Mouse (Mus musculus): ENCODE measurements around the gene Tshz2.

Tshz2 gene

DNA sequence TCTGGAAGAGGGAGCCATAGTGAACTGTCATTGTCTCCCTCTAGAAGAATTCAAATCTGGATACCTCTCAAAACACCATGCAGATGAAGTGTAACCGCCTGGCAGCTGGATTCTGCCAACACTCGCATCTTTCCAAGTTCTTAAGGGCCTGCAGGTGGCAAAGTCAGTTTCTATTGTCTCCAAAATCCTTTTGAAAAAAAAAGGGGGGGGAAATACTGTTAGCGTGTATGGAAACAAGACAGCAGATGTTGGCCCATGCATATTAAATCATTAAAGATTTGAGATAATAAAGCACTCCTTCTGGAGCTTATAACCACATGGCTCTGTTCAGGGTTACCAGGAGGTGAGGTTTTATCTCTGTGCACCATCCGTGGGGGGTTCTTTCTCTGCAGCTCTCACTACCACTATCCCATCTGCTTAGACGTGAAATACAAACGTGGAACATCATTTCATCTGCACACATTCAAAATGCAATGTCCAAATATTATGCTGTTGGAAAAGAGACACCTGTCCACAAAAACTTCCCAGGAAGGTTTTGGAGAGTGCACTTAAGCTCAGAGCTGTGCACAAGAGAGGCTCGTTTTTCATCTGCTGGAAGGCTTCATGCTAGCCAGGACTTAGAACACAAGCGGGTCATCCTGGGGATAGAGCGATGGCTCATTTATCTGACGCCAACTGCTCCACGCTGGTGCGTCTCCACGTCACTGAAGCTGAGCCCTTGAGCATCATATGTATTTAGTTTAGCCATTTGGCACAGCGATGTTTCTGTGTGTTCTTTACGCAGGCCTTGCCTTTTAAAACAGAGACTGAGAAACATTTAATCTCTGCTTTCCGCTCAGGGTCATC lies 307.7 kb downstream of the Tshz2 start:
- no peak for DNase-seq (ENCODE audit: low read depth, low spot score)

GRCm38 (mm10) chr2:169943727-169944126 lies 310.9 kb downstream of the Tshz2 start:
- DNase-seq (ENCODE audit: low read depth, low spot score): no peak

DNA sequence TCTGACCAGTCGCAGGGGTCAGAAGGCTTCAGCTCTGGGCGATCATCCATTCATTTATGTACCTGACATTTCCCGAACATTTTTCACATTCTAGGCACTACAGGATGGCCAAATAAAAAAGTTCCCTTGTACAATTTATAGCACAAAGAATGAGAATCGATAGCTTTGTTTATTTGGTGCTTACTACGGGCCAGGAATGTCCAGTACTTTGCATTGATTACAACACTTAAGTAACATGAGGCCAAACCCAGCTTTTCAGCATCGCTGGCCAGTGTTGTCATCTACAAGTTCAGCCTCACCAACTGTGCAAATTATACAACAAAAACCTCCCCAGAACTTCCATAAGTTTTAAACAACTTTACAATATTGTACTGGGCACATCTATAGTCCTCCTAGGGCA lies 315.3 kb downstream of the Tshz2 start:
- no peak for DNase-seq (ENCODE audit: low read depth, low spot score)

DNA sequence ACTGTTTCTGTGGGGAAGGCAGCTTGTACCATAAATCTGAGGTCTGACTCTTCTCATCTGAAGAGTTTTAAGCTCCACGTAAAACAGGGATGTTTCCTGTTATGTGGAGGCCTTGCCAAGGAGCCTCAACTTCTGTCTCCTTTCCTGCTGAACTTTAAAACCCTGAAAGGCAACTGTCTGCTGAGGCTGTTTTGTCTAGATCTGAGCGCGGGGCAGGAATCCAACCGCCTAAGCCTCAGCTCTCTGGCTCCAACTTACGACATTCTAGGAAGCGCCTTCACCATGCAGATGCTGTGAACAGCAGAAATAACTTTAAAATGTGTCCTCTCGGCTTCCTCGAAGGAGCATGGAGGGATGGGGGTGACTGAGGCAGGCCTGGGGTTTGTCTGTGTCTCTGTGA lies 318.2 kb downstream of the Tshz2 start:
- DNase-seq (ENCODE audit: low read depth, low spot score): no peak

- no peak for DNase-seq (ENCODE audit: low read depth, low spot score)
Observed at GRCm38 (mm10) chr2:169952981-169953380, 320.2 kb downstream of the Tshz2 start.

GRCm38 (mm10) chr2:169958736-169959573 lies 326.1 kb downstream of the Tshz2 start:
- DNase-seq (ENCODE audit: low read depth, low spot score): no peak

- DNase-seq (ENCODE audit: low read depth, low spot score): no peak
Observed at GRCm38 (mm10) chr2:169961463-169962230, 328.8 kb downstream of the Tshz2 start.

DNA sequence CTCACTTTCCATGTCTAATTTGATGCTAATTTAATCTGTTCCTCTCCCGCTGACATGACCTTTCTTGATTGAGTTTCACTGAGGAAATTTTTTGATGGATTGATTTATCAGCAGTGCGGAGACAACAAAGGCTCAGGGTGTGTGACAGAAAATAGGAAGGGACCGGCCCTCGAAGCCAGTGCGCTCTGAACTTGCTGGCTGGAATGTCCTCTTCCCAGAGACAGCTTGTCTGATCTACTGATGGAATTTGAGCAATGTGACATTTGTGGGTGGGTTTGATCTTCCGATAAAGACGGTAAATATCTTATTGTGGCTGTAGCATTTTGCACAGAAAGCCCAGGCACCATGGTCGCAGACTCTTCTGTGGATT lies 329.4 kb downstream of the Tshz2 start:
- no peak for DNase-seq (ENCODE audit: low read depth, low spot score)

- DNase-seq (ENCODE audit: low read depth, low spot score): no peak
Observed at GRCm38 (mm10) chr2:169962776-169963175, 330.0 kb downstream of the Tshz2 start.

DNA sequence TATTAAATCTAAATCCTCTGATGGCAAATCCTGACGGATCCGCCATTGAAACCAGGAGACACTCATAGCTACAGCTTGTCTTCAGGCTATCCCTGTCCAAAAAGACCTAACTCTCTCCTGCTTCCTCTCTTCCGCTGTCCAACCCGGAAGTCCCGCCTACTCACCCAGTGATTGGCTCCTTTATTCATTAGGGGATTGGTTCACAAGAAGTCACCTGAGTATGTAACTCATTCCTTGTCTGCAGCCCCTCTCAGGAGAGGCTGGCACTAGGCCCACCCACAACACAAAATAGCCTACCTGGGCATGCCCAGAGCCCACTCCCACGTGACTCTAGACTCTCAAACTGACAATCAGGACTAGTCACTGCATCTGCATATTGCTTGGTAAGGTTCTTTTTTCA lies 337.7 kb downstream of the Tshz2 start:
- DNase-seq (ENCODE audit: low read depth, low spot score): no peak

DNA sequence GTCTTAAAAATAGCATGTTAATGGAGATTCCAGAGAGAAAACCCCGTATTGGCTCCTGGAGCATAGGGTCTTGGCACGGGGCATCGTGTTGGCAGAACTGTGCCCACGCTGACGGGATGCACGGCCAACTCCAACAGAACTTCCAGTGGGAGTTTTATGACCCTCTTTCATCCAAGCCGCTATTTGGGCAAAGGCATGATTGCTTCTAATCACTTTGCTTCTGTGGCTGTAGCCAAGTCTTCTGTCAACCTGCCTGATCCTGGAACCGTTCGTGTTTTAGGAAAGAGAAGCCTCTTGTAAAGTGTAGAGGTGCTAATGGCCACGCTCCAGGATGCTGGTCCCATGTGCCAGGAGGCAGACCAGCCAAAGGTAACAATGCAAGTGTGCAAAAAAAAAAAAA lies 350.1 kb downstream of the Tshz2 start:
- no peak for DNase-seq (ENCODE audit: low read depth, low spot score)

DNA sequence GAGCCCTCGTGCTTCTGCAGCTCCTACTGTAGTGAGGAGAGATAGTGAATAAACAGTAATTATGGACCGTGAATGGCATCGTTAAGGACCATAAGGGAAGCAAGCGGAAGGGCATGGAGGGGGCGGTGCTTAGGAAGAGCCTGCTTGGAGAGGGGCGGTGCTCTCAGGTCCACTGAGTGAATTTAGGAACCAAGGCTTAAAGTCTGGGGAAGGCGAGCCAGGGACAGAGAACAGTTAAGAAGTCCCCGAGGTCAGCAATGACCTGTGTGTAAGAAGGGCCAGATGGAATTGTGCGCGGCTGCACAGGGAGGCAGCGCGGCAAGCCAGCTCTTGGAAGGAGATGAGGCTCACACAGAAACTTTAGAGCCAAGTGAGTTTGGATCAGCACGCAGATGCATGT lies 354.4 kb downstream of the Tshz2 start:
- DNase-seq (ENCODE audit: low read depth, low spot score): no peak

GRCm38 (mm10) chr2:169989186-169989585 lies 356.4 kb downstream of the Tshz2 start:
- no peak for DNase-seq (ENCODE audit: low read depth, low spot score)

DNA sequence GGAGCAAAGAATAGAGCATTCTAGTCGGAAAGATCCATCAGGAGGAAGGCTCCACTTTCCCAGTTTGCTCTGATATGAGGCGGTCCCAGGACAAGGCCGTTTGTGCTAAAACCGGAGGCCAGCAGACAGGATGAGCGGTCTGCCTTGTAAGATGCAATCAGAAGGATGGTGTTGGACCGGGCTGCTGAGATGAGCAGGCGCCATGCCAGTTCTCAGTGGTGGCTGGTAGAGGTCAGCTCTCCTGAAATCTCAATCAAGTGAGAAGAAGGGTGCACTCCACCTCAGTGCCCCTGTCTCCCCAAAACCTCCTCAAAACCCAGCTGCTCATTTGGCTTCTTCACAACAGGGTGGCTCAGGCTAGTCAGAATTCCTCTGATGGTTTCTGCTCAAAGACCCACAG lies 358.2 kb downstream of the Tshz2 start:
- DNase-seq (ENCODE audit: low read depth, low spot score): no peak

DNA sequence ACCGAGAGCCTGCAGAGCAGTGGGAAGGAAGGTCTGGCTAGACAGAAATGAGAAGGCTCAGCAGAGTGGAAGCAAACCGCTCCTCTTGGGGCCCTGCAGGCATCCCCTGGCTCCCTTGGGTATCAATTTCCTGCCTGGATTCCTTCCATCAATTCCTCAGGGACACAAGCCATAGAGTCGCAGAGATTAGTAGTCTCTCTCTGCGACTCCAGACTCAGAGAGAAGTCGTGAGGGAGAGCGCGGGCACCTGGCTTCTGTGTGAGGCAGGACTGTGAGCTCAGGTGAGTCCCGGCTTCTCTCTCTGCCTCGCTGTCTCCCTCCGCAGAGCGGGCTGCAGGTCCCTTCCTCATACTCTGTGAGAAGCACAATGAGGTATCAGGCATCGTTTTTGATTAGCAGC lies 363.2 kb downstream of the Tshz2 start:
- DNase-seq (ENCODE audit: low read depth, low spot score): no peak

DNA sequence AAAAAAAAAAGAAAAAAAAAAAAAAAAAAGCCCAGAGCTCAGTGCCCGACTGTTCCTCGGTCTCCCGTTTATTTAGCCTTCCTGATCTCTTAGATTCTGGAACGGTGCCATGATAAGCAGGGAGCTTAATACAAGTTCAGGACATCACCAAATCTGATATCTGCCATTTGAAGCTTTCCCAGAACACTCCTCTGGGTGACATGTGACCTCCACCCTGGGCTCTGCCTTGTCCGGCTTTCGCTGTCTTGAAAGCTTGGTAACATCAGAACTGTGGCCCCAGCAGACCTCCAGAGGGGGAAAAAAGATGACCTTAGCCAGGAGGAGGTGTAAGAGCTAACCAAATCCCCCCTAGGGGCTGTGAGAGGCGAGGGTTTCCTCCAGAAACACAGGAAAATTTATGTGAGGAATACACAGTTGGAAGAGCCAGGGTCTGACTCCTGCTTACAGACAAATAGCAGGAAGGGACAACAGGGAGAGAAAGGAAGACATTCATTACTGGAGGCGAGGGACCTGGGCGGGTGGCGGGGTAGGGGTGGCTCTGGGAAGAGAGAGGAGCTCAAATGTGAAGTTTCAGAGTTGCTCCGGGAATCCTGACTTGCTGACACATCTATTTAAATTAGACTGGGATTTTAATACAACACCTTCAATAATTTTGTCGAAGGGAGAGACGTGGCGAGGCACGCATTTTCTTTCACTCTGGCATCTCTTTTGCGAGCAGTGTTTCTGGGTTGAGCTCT lies 363.9 kb downstream of the Tshz2 start:
- no peak for DNase-seq (ENCODE audit: low read depth, low spot score)

DNA sequence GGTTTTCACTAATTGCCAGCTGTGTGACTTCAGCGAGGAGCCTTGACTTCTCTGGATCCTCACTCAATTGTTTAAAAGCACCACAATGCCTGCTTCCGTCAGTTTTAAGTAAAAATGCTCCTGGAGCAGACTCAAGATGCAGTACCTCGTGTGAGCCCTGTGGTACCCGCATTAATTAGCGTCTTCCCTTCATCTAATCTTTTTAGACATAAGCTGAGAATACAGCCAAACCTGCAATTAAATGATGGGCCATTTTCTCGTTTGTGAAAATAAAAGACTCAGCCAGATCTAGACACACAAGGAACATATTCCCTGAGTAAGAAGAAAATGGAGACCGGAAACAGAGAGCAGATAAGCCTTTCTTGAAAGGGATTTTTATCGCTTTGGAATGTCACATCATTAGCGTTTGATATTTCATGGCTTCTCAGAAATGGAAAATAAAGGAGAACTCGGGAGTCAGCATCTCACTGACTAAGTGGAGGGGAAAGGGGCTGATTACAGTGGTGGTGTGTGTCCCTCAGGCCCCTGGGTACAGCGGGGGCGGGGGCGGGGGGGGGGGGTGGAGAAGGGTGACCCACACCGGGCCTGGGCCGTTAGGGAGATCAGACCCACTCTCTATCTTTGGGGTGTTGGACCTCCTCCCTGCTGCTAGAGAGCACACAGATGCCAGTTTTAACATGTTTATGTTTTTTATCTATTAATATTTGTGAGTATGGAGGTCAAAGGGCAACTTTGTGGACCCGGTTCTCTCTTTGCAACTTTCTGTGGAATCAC lies 364.6 kb downstream of the Tshz2 start:
- no peak for DNase-seq (ENCODE audit: low read depth, low spot score)

GRCm38 (mm10) chr2:169998878-169999337 lies 366.1 kb downstream of the Tshz2 start:
- DNase-seq (ENCODE audit: low read depth, low spot score): no peak

DNA sequence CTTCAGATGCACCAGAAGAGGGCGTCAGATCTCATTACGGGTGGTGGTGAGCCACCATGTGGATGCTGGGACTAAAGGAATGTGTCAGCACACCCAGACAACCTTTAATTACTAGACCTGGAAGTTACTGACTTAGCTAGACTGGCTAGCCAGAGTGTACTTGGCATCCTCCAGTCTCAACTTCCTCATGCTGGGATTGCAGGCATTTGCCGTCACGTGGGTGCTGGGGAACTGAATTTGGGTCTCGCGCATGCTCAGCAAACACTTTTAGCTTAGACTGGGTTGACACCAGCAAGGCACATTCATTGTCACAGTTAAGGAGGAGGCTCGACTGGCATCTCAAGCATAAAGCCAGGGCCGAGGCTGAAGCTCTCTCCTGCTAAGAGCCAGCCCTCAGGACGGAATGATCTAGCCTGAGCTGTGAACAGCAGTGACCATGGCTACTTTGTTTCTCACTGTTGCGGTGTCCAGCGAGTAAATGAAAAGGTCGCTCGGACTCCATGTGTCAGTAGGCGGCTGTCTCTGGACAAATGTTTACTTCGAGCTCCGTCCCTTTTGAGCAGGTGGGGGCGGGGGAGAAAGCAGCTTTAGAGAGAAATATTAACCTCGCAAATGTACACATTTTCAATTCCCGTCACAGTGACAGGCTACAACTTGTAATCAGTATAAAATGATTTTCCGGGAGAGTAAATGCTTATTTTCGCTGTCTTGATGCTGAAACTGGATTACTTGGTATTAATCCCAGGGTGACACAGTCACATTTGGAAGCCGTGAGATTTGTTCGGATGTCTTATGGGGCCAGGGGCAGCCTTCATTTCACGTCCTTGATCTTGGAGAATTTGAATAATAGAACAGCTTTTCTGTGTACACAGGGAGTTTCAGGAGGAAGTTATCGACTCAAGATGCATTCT lies 370.0 kb downstream of the Tshz2 start:
- DNase-seq (ENCODE audit: low read depth, low spot score): peak; percentile 49

DNA sequence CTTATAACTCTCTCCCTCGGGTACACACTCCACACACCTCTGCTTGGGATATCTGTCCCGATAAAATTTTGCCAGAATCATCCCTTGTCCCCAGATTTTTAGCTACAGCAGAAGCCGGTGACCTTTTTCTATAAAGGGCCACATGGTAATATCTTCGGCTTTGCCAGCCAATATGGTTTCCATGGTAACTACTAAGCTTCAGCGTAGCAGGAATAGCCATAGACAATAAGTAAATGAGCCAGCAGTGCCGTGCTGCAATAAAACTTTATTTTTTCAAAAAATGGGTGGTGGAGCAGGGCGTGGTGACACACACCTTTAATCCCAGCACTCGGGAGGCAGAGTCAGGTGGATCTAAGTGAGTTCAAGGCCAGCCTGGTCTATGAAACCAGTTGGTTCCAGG lies 370.9 kb downstream of the Tshz2 start:
- DNase-seq (ENCODE audit: low read depth, low spot score): no peak

All from telencephalon, adult 2 months (tissue).